Mouse (Mus musculus) heart, adult 2 months (tissue): Measurements from ENCODE around the gene Gsn.

ENCODE experiments used
- CTCF ChIP-seq: fragments of 200-600 bp; IDR thresholded peaks from 2 replicates; pipeline ENCODE4 v1.8.1; 2022; ENCODE audit warnings: antibody characterized with exemption, mild to moderate bottlenecking, moderate library complexity
- POLR2A ChIP-seq: fragments of 200-500 bp; IDR thresholded peaks from 2 replicates; pipeline ENCODE4 v1.6.1; 2011; ENCODE audit warnings: mild to moderate bottlenecking, low read depth, low read length, control low read depth; ENCODE audit not compliant: insufficient read depth

DNA sequence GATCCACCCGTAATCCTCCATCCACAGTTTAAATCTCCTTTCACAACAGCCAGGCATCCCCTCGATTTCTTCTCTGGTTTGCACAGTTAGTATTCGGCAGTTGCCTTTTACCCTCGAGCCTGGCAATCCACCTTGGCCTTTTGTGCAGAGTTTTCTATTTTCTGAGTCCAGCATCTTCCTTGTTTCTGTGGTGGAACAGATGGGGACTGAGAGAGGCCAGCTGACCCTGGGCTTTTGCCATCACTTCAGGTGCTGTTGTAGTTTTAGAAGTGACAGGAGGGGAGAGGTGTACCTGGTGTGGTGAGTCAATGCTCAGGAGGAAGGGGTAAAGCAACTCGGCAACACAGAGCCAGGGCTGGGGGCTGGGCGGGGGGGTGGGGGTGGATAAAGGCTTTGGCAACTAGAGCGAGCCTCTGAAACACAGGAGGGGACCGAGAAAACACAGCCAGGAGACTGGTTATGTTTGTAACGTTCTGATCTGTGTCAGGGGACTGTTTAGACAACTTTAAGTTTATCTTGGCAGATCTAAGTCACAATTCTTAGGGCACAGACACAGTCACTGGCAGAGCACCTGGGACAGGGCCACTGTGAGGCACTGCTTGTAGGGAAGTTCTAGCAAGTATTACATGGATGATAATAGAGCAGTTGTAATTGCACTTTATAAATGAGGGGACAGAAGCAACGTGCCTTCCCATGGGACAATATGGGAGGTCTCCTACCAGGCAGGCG lies 72.0 kb downstream of the Gsn start:
- no peak for TF ChIP-seq POLR2A
- TF ChIP-seq CTCF: no peak
